Mouse (Mus musculus) lung, postnatal 0 days (tissue): ENCODE data around the gene Crtam.

Experiments used
- CTCF ChIP-seq: IDR thresholded peaks from 2 replicates; pipeline ENCODE4 v1.5.1; 2016; ENCODE audit warnings: antibody characterized with exemption, mild to moderate bottlenecking
- EP300 ChIP-seq: IDR thresholded peaks from 2 replicates; pipeline ENCODE4 v1.6.1; 2016; ENCODE audit warnings: antibody characterized with exemption, mild to moderate bottlenecking, control low read depth

- TF ChIP-seq CTCF (no peak), EP300 (no peak)
Measured at GRCm38 (mm10) chr9:40961401-40961800, 43.0 kb downstream of the Crtam start.
